Mouse (Mus musculus): ENCODE measurements at regions not wholly inside any gene's neighbourhood (a gene's known extent, or its start where the extent isn't known, plus 50 kb on each side); places are given as distances from the start of the nearest gene placed in this dataset.

DNA sequence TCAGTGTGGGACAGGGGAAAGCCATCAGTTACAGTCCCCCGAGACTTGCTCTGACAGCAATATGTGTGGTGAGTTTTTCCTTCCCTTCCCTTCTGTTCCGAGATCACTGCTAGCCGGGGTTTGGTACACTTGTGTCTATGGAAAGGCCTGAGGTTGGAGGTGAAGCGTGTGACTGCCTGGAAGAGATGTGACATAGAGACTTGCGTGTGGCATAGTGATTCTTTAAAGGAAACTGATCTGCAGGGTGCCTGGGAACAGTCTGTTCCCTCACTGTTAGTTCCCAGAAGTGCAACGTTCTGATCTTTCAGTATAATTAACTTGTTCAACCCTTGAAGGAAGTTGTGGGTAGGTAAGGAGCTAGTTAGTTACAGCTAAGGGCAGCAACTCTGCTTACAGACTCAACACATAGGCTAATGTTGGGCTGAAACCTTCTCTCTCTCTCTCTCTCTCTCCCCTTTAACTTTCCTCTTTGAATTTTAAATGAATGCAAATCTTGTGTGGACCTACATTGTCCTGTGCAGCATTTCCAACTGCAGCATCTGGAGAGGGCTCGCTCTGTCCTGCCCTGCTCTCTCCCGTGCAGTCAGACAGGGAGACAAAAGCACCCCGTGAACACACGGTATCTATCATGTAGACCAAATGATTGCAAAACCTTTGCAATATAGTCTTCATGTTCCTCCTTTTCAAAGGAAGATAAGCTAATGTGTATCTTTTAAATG lies 53.0 kb upstream of the Mkln1 start:
- DNase-seq (ENCODE audit: low spot score in 2 of 2) = no peak

DNA sequence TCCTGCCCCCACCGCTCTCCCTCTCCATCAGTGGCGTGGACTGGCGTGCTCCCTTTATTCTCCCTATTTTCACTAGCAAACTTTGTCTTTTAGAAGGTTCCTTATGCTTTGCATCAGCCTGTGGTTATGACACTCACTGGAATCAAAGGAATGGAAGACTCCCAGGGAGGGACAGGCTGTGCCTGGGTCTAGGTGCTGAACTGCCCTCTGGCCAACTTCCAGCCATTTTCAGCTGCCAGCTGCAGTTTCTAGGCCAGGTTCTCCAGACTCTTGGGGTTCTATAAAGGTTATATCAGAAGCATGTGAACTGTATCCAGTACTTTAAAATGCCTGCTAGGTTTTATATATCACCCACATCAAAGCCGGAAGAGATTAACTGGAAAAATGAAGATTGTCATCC lies 50.2 kb upstream of the Mkln1 start:
- no peak for DNase-seq (ENCODE audit: low spot score in 2 of 2)

Small RNAs in the stretch of these regions (microRNA-seq; reads per million reads assigned to microRNA genes)
- gene Mir29a (1,378 to 1,612 reads per million in 2 experiments), gene Mir29b-1 (17.4 to 40.2 reads per million in 2 experiments)
